ENCODE assay signal across 8 mouse cellular contexts in the genomic region with DNA sequence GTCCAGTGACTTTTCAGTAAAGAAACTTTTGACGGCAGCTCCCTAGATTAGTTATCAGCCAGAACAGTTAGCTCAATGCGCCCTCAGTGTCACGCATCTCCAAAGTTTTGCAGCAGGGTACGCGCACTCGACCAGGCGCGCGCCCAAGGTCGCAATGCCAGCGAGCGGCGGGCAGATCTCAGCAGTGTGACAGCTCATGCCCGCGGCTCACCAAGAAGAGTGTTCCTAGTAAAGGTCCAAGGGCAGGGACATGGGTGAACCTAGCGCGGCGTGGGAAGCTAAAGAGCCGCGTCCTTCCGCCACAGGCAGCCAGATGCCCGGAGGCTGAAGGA. TPM values are rescaled to one million over a fixed set of nuclear protein-coding genes. Genes with fewer than 3 reads are reported as not detected.
DNase-seq lines count a peak whose midpoint lies in the region; ATAC-seq and TF ChIP-seq lines count a peak whose summit lies in the region.

No protein-coding gene starts in this region.

- in situ Hi-C loops in CH12.LX (cut with MboI; ENCODE audit: low pct_ligation_motif_present, low pct_unique_long_range_greater_than_20kb, low sequenced_read_pairs): loop anchor here (5.0 kb wide), 2 partner anchors 34 to 71 kb away; a partner anchor contains a TSS

- peak overlapping the region; percentile 80 to 84 for H3K4me3 ChIP-seq in heart, embryonic 14.5 days (ENCODE audit: control insufficient read depth in 1 of 2, insufficient read depth in 1 of 2, low read depth in 1 of 2, low read length in 2 of 2)
- H3K4me3 ChIP-seq in CH12.LX (replicated peaks in 1 of 3; ENCODE audit: low read depth in 2 of 3, low read length in 2 of 3, poor library complexity in 1 of 3): peak overlapping the region; percentile 69 to 89 (median 70)
- peak overlapping the region; percentile 86 for H3K4me3 ChIP-seq in embryonic facial prominence, embryonic 11.5 days (ENCODE audit: low read depth, low read length)
- peak overlapping the region; percentile 80 for H3K4me3 ChIP-seq in limb, embryonic 10.5 days
- peak overlapping the region; percentile 95 for H3K4me3 ChIP-seq in neural tube, embryonic 15.5 days (replicated peaks)

- dilution Hi-C loops in CH12.LX (cut with MboI; ENCODE audit: extremely low pct_ligation_motif_present, extremely low pct_unique_long_range_greater_than_20kb, low sequenced_read_pairs): no loop called here

- no peak for TF ChIP-seq POLR2A in CH12.LX (IDR thresholded peaks at IDR 0.05; ENCODE audit: low read depth, low read length)

- WGBS in heart, embryonic 14.5 days: under 1% methylated on average over 22 of the region's 22 CpGs
- WGBS in embryonic facial prominence, embryonic 11.5 days: 0% methylated on average over 22 of the region's 22 CpGs
- under 1% methylated on average over 22 of the region's 22 CpGs for WGBS in limb, embryonic 10.5 days
- WGBS in neural tube, embryonic 15.5 days: under 1% methylated on average over 22 of the region's 22 CpGs

- no peaks in the 10 kb centered on the region for H3K27me3 ChIP-seq in heart, embryonic 14.5 days (ENCODE audit: control insufficient read depth, insufficient read depth, low read length)
- no peaks in the 10 kb centered on the region for H3K27me3 ChIP-seq in CH12.LX (replicated peaks)
- H3K27me3 ChIP-seq in embryonic facial prominence, embryonic 11.5 days (ENCODE audit: control insufficient read depth, insufficient read depth, low read length): no peaks in the 10 kb centered on the region
- H3K27me3 ChIP-seq in limb, embryonic 10.5 days (ENCODE audit: low read depth, poor library complexity, severe bottlenecking): no peaks in the 10 kb centered on the region
- no peaks in the 10 kb centered on the region for H3K27me3 ChIP-seq in neural tube, embryonic 15.5 days (replicated peaks)

- H3K27ac ChIP-seq in heart, embryonic 14.5 days (replicated peaks in 1 of 2; ENCODE audit: control insufficient read depth in 1 of 2, insufficient read depth in 1 of 2, low read depth in 2 of 2, low read length in 2 of 2): peak overlapping the region; percentile 90 to 92
- peak overlapping the region; percentile 72 for H3K27ac ChIP-seq in CH12.LX (ENCODE audit: insufficient read depth, low read depth)
- no peak overlapping the region for H3K27ac ChIP-seq in embryonic facial prominence, embryonic 11.5 days (replicated peaks; ENCODE audit: low read depth, low read length)
- peak overlapping the region; percentile 96 for H3K27ac ChIP-seq in limb, embryonic 10.5 days
- peak overlapping the region; percentile 91 for H3K27ac ChIP-seq in neural tube, embryonic 15.5 days (replicated peaks)

- H3K4me1 ChIP-seq in heart, embryonic 14.5 days (ENCODE audit: control insufficient read depth in 2 of 2, insufficient read depth in 2 of 2, low read length in 2 of 2): peaks cover 6 to 14% of the 10 kb centered on the region in 2 experiments
- H3K4me1 ChIP-seq in CH12.LX (ENCODE audit: control insufficient read depth in 1 of 2, insufficient read depth in 2 of 2): peaks cover 3 to 25% of the 10 kb centered on the region in 2 experiments
- no peaks in the 10 kb centered on the region; the same call in 1 of the 2 replicates for H3K4me1 ChIP-seq in embryonic facial prominence, embryonic 11.5 days (ENCODE audit: control insufficient read depth, insufficient read depth, low read length)
- H3K4me1 ChIP-seq in limb, embryonic 10.5 days: peaks cover 15% of the 10 kb centered on the region
- H3K4me1 ChIP-seq in neural tube, embryonic 15.5 days: peaks cover 12% of the 10 kb centered on the region

- no peak for TF ChIP-seq CTCF in CH12.LX (conservative IDR thresholded peaks at IDR 0.05 in 1 of 2, IDR thresholded peaks at IDR 0.05 in 1 of 2; ENCODE audit: low read depth in 2 of 2, low read length in 2 of 2)

- no peaks in the 10 kb centered on the region for H3K9me3 ChIP-seq in heart, embryonic 14.5 days (ENCODE audit: control insufficient read depth, low read length)
- H3K9me3 ChIP-seq in CH12.LX (replicated peaks; ENCODE audit: low read length): no peaks in the 10 kb centered on the region
- H3K9me3 ChIP-seq in embryonic facial prominence, embryonic 11.5 days (replicated peaks; ENCODE audit: control insufficient read depth, low read length): no peaks in the 10 kb centered on the region
- H3K9me3 ChIP-seq in limb, embryonic 10.5 days (replicated peaks): no peaks in the 10 kb centered on the region
- no peaks in the 10 kb centered on the region for H3K9me3 ChIP-seq in neural tube, embryonic 15.5 days (replicated peaks)

- peak overlapping the region; percentile 87 for H3K9ac ChIP-seq in heart, embryonic 14.5 days (ENCODE audit: low read length)
- peak overlapping the region; percentile 62 for H3K9ac ChIP-seq in CH12.LX (ENCODE audit: insufficient read depth, low read depth)
- H3K9ac ChIP-seq in embryonic facial prominence, embryonic 11.5 days (replicated peaks; ENCODE audit: low read length): peak overlapping the region; percentile 80
- peak overlapping the region; percentile 63 for H3K9ac ChIP-seq in neural tube, embryonic 15.5 days (replicated peaks)

- TF ChIP-seq RAD21 in CH12.LX (IDR thresholded peaks at IDR 0.05; ENCODE audit: low read depth, low read length): no peak

- DNase-seq in heart, adult 18-20 months: no peak
- no peak for DNase-seq in CH12.LX (ENCODE audit: extremely low read depth)
- DNase-seq in embryonic facial prominence, embryonic 11.5 days (ENCODE audit: low spot score): no peak
- no peak for DNase-seq in limb, embryonic 10.5 days (ENCODE audit: low spot score)
- DNase-seq in c-Kit-positive CD71-positive TER-119-positive erythroid progenitor cells, embryonic 14.5 days (ENCODE audit: low spot score): no peak
- DNase-seq in cerebellum, postnatal 25 days: no peak

- H3K36me3 ChIP-seq in heart, embryonic 14.5 days (ENCODE audit: control insufficient read depth, insufficient read depth, low read length): peaks cover 41% of the 10 kb centered on the region
- H3K36me3 ChIP-seq in CH12.LX (replicated peaks in 1 of 2; ENCODE audit: control insufficient read depth in 1 of 2, insufficient read depth in 1 of 2, low read length in 1 of 2): peaks cover 17 to 47% of the 10 kb centered on the region in 2 experiments
- H3K36me3 ChIP-seq in embryonic facial prominence, embryonic 11.5 days (replicated peaks; ENCODE audit: control insufficient read depth, insufficient read depth, low read depth, low read length): no peaks in the 10 kb centered on the region; the same call in 1 of the 2 replicates
- peaks cover 40% of the 10 kb centered on the region for H3K36me3 ChIP-seq in limb, embryonic 10.5 days
- no peaks in the 10 kb centered on the region for H3K36me3 ChIP-seq in neural tube, embryonic 15.5 days

- peak; percentile 52 for ATAC-seq in heart, embryonic 14.5 days (ENCODE audit: insufficient number of reproducible peaks, insufficient read depth, low FRiP score, low read depth)
- ATAC-seq in embryonic facial prominence, embryonic 11.5 days (replicated peaks; ENCODE audit: insufficient number of reproducible peaks, low FRiP score, low TSS enrichment, low read depth): peak; percentile 72
- ATAC-seq in neural tube, embryonic 15.5 days (ENCODE audit: low FRiP score): peak; percentile 54

- H3K79me2 ChIP-seq in CH12.LX (replicated peaks; ENCODE audit: control insufficient read depth, extremely low read depth, insufficient read depth, poor library complexity, severe bottlenecking): peaks cover 5% of the 10 kb centered on the region; the same call in 1 of the 2 replicates

- TF ChIP-seq EP300 in CH12.LX (IDR thresholded peaks at IDR 0.05; ENCODE audit: low read length): no peak

- peak overlapping the region; percentile 67 for H3K4me2 ChIP-seq in heart, embryonic 14.5 days (ENCODE audit: low read length)
- H3K4me2 ChIP-seq in CH12.LX (ENCODE audit: insufficient read depth, low read depth, poor library complexity, severe bottlenecking): peak overlapping the region; percentile 92
- H3K4me2 ChIP-seq in embryonic facial prominence, embryonic 11.5 days (ENCODE audit: low read depth, low read length): peak overlapping the region; percentile 71
- peak overlapping the region; percentile 86 for H3K4me2 ChIP-seq in neural tube, embryonic 15.5 days

RNA-seq across cellular contexts. Expression of a gene that starts 0.3 kb away (rescaled TPM):
- 126 and 131 TPM in 2 replicates for polyA plus RNA-seq in heart, embryonic 14.5 days (2014; fragmentation: Nextera tagmentation; extraction: Ambion mirVana)
- 10 to 100 TPM; 70.9 to 92.4 TPM for total RNA-seq in heart, adult 18-20 months (2021)
- total RNA-seq in CH12.LX (2012; rRNA removed): 29.1 and 33.6 TPM in 2 replicates
- total RNA-seq in CH12.LX (2014; rRNA removed): 34.4 and 39.4 TPM in 2 replicates
- 55.1 and 56.5 TPM in 2 replicates for polyA plus RNA-seq in CH12.LX (2012; ENCODE audit: insufficient read length, low read depth)
- polyA plus RNA-seq in embryonic facial prominence, embryonic 11.5 days (2014; fragmentation: Nextera tagmentation; extraction: Ambion mirVana): 90.6 and 92.2 TPM in 2 replicates
- polyA plus RNA-seq in limb, embryonic 10.5 days (2016; fragmentation: Nextera tagmentation; extraction: Ambion mirVana): 68.6 and 70.3 TPM in 2 replicates
- 39.4 and 40.1 TPM in 2 replicates for polyA plus RNA-seq in neural tube, embryonic 15.5 days (2015; fragmentation: Nextera tagmentation; extraction: Ambion mirVana)

RNA-seq across cellular contexts. Expression of a gene that starts 0.6 kb away (rescaled TPM):
- polyA plus RNA-seq in heart, embryonic 14.5 days (2014; fragmentation: Nextera tagmentation; extraction: Ambion mirVana): 24.2 and 24.6 TPM in 2 replicates
- total RNA-seq in heart, adult 18-20 months (2021): under 1 TPM; 0.25 to 0.69 TPM
- total RNA-seq in CH12.LX (2012; rRNA removed): 26.3 and 28.1 TPM in 2 replicates
- total RNA-seq in CH12.LX (2014; rRNA removed): 51.3 and 52.0 TPM in 2 replicates
- polyA plus RNA-seq in CH12.LX (2012; ENCODE audit: insufficient read length, low read depth): 44.1 and 45.6 TPM in 2 replicates
- polyA plus RNA-seq in embryonic facial prominence, embryonic 11.5 days (2014; fragmentation: Nextera tagmentation; extraction: Ambion mirVana): 56.7 and 58.4 TPM in 2 replicates
- polyA plus RNA-seq in limb, embryonic 10.5 days (2016; fragmentation: Nextera tagmentation; extraction: Ambion mirVana): 60.4 and 62.6 TPM in 2 replicates
- polyA plus RNA-seq in neural tube, embryonic 15.5 days (2015; fragmentation: Nextera tagmentation; extraction: Ambion mirVana): 7.4 and 13.7 TPM in 2 replicates

RNA-seq across cellular contexts. Expression of a gene that starts 22.2 kb away (rescaled TPM):
- polyA plus RNA-seq in heart, embryonic 14.5 days (2014; fragmentation: Nextera tagmentation; extraction: Ambion mirVana): 11.6 and 12.3 TPM in 2 replicates
- total RNA-seq in heart, adult 18-20 months (2021): 10 to 100 TPM; 15.5 to 16.2 TPM
- total RNA-seq in CH12.LX (2012; rRNA removed) (13.5 and 14.8 TPM in 2 replicates), CH12.LX (2014; rRNA removed) (9.3 and 9.4 TPM in 2 replicates)
- polyA plus RNA-seq in CH12.LX (2012; ENCODE audit: insufficient read length, low read depth): 16.0 and 22.0 TPM in 2 replicates
- 12.7 and 13.1 TPM in 2 replicates for polyA plus RNA-seq in embryonic facial prominence, embryonic 11.5 days (2014; fragmentation: Nextera tagmentation; extraction: Ambion mirVana)
- polyA plus RNA-seq in limb, embryonic 10.5 days (2016; fragmentation: Nextera tagmentation; extraction: Ambion mirVana): 12.1 and 12.4 TPM in 2 replicates
- 19.4 and 19.6 TPM in 2 replicates for polyA plus RNA-seq in neural tube, embryonic 15.5 days (2015; fragmentation: Nextera tagmentation; extraction: Ambion mirVana)

RNA-seq across cellular contexts. Expression of a gene that starts 57.8 kb away (rescaled TPM):
- 0.66 and 0.75 TPM in 2 replicates for polyA plus RNA-seq in heart, embryonic 14.5 days (2014; fragmentation: Nextera tagmentation; extraction: Ambion mirVana)
- total RNA-seq in heart, adult 18-20 months (2021): under 1 TPM; 0.42 to 0.49 TPM
- total RNA-seq in CH12.LX (2012; rRNA removed): 0.21 and 0.25 TPM in 2 replicates
- total RNA-seq in CH12.LX (2014; rRNA removed): 0.35 TPM in 1 of 2 replicates, not detected in the other
- 0.46 and 0.64 TPM in 2 replicates for polyA plus RNA-seq in CH12.LX (2012; ENCODE audit: insufficient read length, low read depth)
- polyA plus RNA-seq in embryonic facial prominence, embryonic 11.5 days (2014; fragmentation: Nextera tagmentation; extraction: Ambion mirVana): 2.0 and 2.8 TPM in 2 replicates
- 1.5 and 2.3 TPM in 2 replicates for polyA plus RNA-seq in limb, embryonic 10.5 days (2016; fragmentation: Nextera tagmentation; extraction: Ambion mirVana)
- 5.9 and 7.0 TPM in 2 replicates for polyA plus RNA-seq in neural tube, embryonic 15.5 days (2015; fragmentation: Nextera tagmentation; extraction: Ambion mirVana)
